ENCODE assay signal across 8 mouse cellular contexts in genomic region chr3:105530363-105531130, GRCm38 (mm10).
DNase-seq lines count a peak whose midpoint lies in the region; ATAC-seq and TF ChIP-seq lines count a peak whose summit lies in the region.

No protein-coding gene starts in this region.

- no peaks in the 10 kb centered on the region for H3K27me3 ChIP-seq in forebrain, embryonic 13.5 days
- no peaks in the 10 kb centered on the region for H3K27me3 ChIP-seq in neural tube, embryonic 12.5 days (replicated peaks)

- DNase-seq in cerebellum, postnatal 14 days, result peak; percentile 80 to 85
- no peak for DNase-seq in cerebellum, adult 11-12 months
- peak; percentile 75 to 91 for DNase-seq in layer of hippocampus, postnatal 14 days (ENCODE audit: low spot score in 2 of 2)
- no peak for DNase-seq in gastrocnemius, adult 2 months
- DNase-seq in thymus, postnatal 10 days (ENCODE audit: low spot score in 2 of 2), result no peak

- H3K4me1 ChIP-seq in forebrain, embryonic 13.5 days, result peaks cover 60% of the 10 kb centered on the region
- peaks cover 38% of the 10 kb centered on the region for H3K4me1 ChIP-seq in neural tube, embryonic 12.5 days

- no peaks in the 10 kb centered on the region for H3K36me3 ChIP-seq in forebrain, embryonic 13.5 days (ENCODE audit: poor library complexity, severe bottlenecking)
- no peaks in the 10 kb centered on the region for H3K36me3 ChIP-seq in neural tube, embryonic 12.5 days

- TF ChIP-seq CTCF in gastrocnemius, adult 2 months (IDR thresholded peaks at IDR 0.05), result no peak

- H3K9me3 ChIP-seq in forebrain, embryonic 13.5 days (replicated peaks), result no peaks in the 10 kb centered on the region
- H3K9me3 ChIP-seq in neural tube, embryonic 12.5 days, result no peaks in the 10 kb centered on the region

- no peak overlapping the region for H3K9ac ChIP-seq in forebrain, embryonic 13.5 days
- H3K9ac ChIP-seq in neural tube, embryonic 12.5 days, result no peak overlapping the region

- H3K27ac ChIP-seq in forebrain, embryonic 13.5 days, result peak overlapping the region; percentile 90
- no peak overlapping the region for H3K27ac ChIP-seq in neural tube, embryonic 12.5 days
- H3K27ac ChIP-seq in gastrocnemius, adult 2 months, result no peak overlapping the region

- intact Hi-C loops in gastrocnemius, adult 2 months (cut with DNase I), result no loop called here

- ATAC-seq in forebrain, embryonic 13.5 days, result peak; percentile 94
- ATAC-seq in neural tube, embryonic 12.5 days (ENCODE audit: low FRiP score, low read depth), result peak; percentile 87
- no peak for ATAC-seq in inflammation-experienced regulatory T-cells, adult 6 months

- peak overlapping the region; percentile 46 for H3K4me2 ChIP-seq in forebrain, embryonic 13.5 days
- peak overlapping the region; percentile 44 for H3K4me2 ChIP-seq in neural tube, embryonic 12.5 days (replicated peaks)

- WGBS in forebrain, embryonic 13.5 days, result 8% methylated on average over 11 of the region's 11 CpGs
- WGBS in neural tube, embryonic 12.5 days, result 15% methylated on average over 11 of the region's 11 CpGs

- no peak overlapping the region for H3K4me3 ChIP-seq in forebrain, embryonic 13.5 days
- no peak overlapping the region for H3K4me3 ChIP-seq in neural tube, embryonic 12.5 days
- no peak overlapping the region for H3K4me3 ChIP-seq in gastrocnemius, adult 2 months

Comparison
In these comparisons a context has a peak if more than half of its experiments do, and no peak if none do; other contexts are left out.
1. DNase-seq: peak in cerebellum, postnatal 14 days (2 of 2) and layer of hippocampus, postnatal 14 days (2 of 2); none in cerebellum, adult 11-12 months (single experiment), gastrocnemius, adult 2 months (single experiment) and thymus, postnatal 10 days (0 of 2).